Mouse (Mus musculus): ENCODE results near the gene Grk5.
A peak's percentile ranks its signal among the peaks of the same experiment; 100 is the strongest.

Grk5 gene

GRCm38 (mm10) chr19:61064386-61064785, 174.8 kb downstream of the Grk5 start:
- no peak for DNase-seq (ENCODE audit: low read depth, low spot score)

DNA sequence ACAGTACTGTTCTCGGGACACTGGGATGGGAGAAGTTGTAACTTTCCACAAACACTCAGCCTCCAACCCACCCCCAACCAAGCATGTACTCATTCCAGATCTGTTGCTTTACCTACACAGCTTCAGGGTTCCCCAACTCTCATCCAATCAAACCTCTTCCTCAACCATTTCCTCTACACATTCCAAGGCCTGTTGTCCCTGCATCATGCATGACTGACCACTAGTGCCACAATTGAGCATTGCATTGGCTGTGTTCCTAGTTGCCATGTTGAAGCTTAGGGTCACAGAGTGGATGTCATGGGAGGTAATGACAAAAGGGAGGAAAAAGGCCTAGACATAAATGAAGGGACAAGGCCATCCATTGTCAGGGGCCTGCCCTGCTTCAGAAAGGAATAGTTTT, 175.5 kb downstream of the Grk5 start:
- no peak for DNase-seq (ENCODE audit: low read depth, low spot score)

GRCm38 (mm10) chr19:61078622-61079021, 189.1 kb downstream of the Grk5 start:
- DNase-seq (ENCODE audit: low read depth, low spot score) = no peak

- no peak for DNase-seq (ENCODE audit: low read depth, low spot score)
These were observed 190.8 kb downstream of the Grk5 start for GRCm38 (mm10) chr19:61080251-61080749.

DNA sequence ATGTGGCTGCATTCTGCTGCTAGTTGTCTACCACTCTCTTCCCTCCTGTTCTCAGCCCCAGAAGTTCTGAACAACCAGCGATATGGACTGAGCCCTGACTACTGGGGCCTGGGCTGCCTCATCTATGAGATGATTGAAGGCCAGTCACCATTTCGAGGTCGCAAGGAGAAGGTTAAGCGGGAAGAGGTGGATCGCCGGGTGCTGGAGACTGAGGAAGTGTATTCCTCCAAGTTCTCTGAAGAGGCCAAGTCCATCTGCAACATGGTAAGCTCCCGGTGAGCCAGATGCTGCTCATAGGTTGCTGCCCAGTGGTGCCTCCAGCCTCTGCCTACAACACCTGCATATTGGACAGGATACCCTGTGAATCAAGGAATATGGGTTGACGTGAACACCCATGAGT, 193.5 kb downstream of the Grk5 start:
- DNase-seq (ENCODE audit: low read depth, low spot score) = no peak

- DNase-seq (ENCODE audit: low read depth, low spot score) = peak; percentile 59
These were observed 194.8 kb downstream of the Grk5 start for GRCm38 (mm10) chr19:61084149-61084940.

GRCm38 (mm10) chr19:61085217-61085616, 195.7 kb downstream of the Grk5 start:
- DNase-seq (ENCODE audit: low read depth, low spot score) = no peak

- DNase-seq (ENCODE audit: low read depth, low spot score) = no peak
These were observed 198.2 kb downstream of the Grk5 start for GRCm38 (mm10) chr19:61087781-61088180.

- DNase-seq (ENCODE audit: low read depth, low spot score) = no peak
These were observed 199.5 kb downstream of the Grk5 start for GRCm38 (mm10) chr19:61089001-61089400.

DNA sequence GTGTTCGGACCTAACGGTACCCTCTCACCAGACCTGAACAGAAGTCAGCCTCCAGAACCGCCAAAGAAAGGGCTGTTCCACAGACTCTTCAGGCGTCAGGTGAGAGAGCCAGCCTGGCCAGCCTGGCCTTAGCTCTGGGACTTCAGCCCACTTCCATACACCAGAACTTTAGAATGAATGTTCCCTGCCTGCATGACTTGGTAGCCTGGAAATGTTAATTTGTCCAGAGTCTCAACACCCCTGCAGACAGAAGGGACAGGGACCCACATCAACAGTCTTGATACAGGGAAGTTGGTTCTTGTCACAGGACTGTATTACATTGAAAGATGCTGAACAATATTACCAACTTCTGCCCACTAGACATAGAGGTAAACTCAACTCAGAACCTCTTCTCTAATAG, 201.0 kb downstream of the Grk5 start:
- no peak for DNase-seq (ENCODE audit: low read depth, low spot score)

- DNase-seq (ENCODE audit: low read depth, low spot score) = no peak
These were observed 207.2 kb downstream of the Grk5 start for GRCm38 (mm10) chr19:61096776-61097175.

- DNase-seq (ENCODE audit: low read depth, low spot score) = peak; percentile 13
These were observed 208.2 kb downstream of the Grk5 start for GRCm38 (mm10) chr19:61097764-61098163.

DNA sequence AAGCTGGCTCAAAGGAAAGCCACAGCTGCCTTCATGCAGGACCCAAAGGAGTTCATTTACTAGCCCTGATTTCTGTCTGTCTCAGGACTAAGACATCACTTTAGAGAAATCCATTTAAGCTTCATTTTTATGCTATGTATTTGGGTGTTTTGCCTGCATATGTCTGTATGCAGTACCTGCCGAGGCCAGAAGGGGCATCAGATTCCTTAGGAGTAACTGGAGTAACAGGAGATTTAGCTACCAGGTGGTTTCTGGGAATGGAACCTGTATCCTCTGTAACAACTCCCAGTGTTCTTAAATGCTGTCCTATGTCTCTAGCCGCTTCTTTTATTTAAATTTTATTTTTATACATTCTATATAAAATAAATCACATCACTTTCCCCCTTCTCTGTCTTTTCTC, 220.6 kb downstream of the Grk5 start:
- no peak for DNase-seq (ENCODE audit: low read depth, low spot score)

DNA sequence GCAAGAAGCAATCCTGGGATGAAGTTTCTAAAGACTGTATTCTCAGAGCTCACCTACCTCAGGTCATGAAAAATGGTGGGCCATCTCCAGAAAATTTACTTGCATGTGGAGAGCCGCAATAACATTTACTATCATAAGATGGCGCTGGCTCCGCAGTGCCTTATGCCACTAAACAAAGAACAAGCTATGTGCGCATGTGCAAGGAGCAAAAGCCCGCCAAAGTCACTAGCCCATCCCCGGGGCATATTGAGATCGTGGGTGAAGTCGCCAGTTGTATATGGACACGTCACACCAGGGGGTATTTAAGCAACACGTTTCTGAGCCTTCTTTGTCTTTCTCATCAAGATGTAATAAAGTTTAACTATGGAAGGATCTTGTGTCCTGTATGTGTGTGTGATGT, 241.5 kb downstream of the Grk5 start:
- DNase-seq (ENCODE audit: low read depth, low spot score) = no peak

- DNase-seq (ENCODE audit: low read depth, low spot score) = no peak
These were observed 249.1 kb downstream of the Grk5 start for GRCm38 (mm10) chr19:61138655-61139054.

GRCm38 (mm10) chr19:61140342-61141206, 251.0 kb downstream of the Grk5 start, which contains the start of gene Zfp950:
Zfp950 (minus strand) TSS chr19:61140840.
- DNase-seq (ENCODE audit: low read depth, low spot score) = peak; percentile 81

GRCm38 (mm10) chr19:61141299-61141698, 251.8 kb downstream of the Grk5 start:
- no peak for DNase-seq (ENCODE audit: low read depth, low spot score)

Measured in c-Kit-negative CD71-positive TER-119-positive erythroid progenitor cells, embryonic 14.5 days (primary cell).